Mouse (Mus musculus): ENCODE results near the gene Mta1. TPM values are rescaled to one million over a fixed set of nuclear protein-coding genes. Genes with fewer than 3 reads are reported as not detected.
A peak's percentile ranks its signal among the peaks of the same experiment; 100 is the strongest.

Mta1 gene
- polyA plus RNA-seq, 1 experiment from 2014 or later: 18.5 TPM

DNA sequence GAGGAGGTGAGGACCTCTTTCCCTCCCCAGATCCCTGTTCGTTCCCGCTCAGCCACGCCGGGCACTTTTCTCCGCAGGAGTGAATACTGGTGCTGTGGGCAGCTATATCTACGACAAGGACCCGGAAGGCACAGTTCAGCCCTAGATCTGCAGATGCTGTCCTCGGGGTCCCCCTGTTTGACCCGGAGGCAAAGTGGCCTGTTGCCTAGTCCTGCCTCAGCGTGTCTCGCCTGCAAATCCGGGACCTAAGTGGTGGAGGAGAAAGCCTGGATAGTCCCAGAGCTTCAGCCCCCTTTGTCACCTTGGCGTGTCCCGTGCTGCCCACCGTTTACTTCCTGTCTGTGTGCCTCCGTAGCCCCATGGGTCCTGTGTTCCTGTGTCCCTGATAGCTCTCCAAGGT lies 46.8 kb downstream of the Mta1 start:
- no peaks in the 10 kb centered on the region for H3K9me3 ChIP-seq

DNA sequence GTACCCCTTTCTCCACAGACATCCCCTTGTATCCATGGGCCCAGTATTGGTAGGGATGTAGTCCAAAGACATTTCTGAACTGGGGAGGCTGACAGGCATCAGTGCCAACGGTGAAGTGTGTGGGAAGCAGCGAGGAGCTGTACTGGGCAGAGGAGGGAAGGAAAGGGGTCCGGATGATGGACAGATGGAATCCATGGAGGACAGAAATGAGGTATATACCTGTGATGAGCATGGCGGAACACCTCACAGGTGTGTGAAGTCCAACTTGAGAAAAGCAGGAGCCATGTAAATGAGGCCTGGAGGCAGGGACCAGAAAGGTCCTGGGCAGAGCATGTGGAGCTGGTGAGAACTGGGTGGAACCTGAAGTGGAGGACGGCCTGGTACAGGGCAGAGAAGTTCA lies 47.5 kb downstream of the Mta1 start:
- 85% methylated on average over 5 of the region's 5 CpGs for WGBS
- Histone ChIP-seq H3K9ac (no peak overlapping the region), H3K27me3 (peaks cover 71% of the 10 kb centered on the region)

More for the DNA sequence above, 46.8 kb downstream of the Mta1 start:
- Histone ChIP-seq H3K27ac (no peak overlapping the region), H3K27me3 (peaks cover 69% of the 10 kb centered on the region), H3K9ac (no peak overlapping the region), H3K4me3 (no peak overlapping the region), H3K4me2 (replicated peaks) (no peak overlapping the region), H3K36me3 (no peaks in the 10 kb centered on the region), H3K4me1 (peaks cover 17% of the 10 kb centered on the region)
- 90% methylated on average over 16 of the region's 16 CpGs for WGBS
- ATAC-seq (ENCODE audit: insufficient number of reproducible peaks, insufficient read depth, low FRiP score, low TSS enrichment): no peak

DNA sequence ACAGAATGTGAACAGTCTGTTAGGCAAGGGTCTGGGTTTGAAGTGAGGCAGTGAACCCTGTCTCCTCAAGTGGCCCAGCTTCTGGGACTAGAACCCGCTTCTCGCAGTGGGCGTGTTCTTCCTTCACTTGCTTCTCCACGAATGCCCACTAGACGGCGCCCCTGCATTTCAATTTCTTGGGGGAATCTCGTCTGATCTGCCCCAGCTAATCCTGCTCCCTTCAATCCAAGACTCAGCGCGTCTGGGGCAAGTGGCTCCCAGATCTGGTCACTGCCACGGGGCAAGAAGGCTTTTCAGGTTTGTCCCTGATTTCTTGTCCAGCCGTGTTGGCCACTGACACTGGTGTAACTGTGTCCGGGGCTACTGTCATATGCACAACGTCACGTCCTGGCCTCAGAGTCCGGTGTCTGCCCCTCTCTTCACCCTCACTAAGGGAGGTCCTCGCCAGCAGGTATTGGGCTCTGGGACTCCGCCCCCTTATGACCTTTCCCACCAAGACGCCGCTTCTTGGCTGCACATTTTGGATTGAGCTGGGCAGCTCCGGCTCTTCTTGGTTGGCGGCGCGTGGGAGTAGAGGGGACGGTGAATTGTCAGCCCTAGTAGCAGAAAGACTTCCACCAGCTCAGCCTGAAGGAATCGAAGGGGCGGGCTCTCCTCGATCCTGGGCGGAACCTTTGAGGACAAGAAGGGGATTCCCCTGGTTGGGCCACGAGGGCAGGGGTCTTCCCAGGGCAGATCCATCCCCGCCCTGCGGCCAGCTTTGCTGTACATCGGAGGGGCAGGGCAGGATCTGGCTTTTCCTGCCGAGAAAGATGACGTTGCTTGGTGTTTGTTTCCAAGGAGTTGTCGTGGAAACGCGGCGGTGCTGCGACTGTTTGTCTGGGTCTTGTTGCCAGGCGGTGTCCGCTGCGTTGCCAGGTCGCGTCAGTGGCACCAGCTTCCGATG lies 48.3 kb downstream of the Mta1 start, which contains the start of gene Crip1:
Gene Crip1 (plus strand): TSS at position 205 of the 946 bp plus-strand sequence.
- Histone ChIP-seq H3K36me3 (no peaks in the 10 kb centered on the region), H3K4me1 (peaks cover 17% of the 10 kb centered on the region), H3K4me2 (replicated peaks) (peak within 1 kb of the TSS; percentile 43), H3K9ac (no peak within 1 kb of the TSS), H3K4me3 (0 out of 2 replicates have a peak within 1 kb of the TSS, but pooled peaks have one; percentile 8), H3K27me3 (peaks cover 70% of the 10 kb centered on the region), H3K9me3 (no peaks in the 10 kb centered on the region), H3K27ac (no peak within 1 kb of the TSS)
- no peak for ATAC-seq (ENCODE audit: insufficient number of reproducible peaks, insufficient read depth, low FRiP score, low TSS enrichment)
- 8% methylated on average over 45 of the region's 45 CpGs for WGBS

More for the DNA sequence above, 47.5 kb downstream of the Mta1 start:
- Histone ChIP-seq H3K9me3 (no peaks in the 10 kb centered on the region), H3K4me1 (peaks cover 17% of the 10 kb centered on the region), H3K27ac (no peak overlapping the region), H3K4me3 (no peak overlapping the region), H3K4me2 (replicated peaks) (no peak overlapping the region), H3K36me3 (no peaks in the 10 kb centered on the region)
- ATAC-seq (ENCODE audit: insufficient number of reproducible peaks, insufficient read depth, low FRiP score, low TSS enrichment): no peak

DNA sequence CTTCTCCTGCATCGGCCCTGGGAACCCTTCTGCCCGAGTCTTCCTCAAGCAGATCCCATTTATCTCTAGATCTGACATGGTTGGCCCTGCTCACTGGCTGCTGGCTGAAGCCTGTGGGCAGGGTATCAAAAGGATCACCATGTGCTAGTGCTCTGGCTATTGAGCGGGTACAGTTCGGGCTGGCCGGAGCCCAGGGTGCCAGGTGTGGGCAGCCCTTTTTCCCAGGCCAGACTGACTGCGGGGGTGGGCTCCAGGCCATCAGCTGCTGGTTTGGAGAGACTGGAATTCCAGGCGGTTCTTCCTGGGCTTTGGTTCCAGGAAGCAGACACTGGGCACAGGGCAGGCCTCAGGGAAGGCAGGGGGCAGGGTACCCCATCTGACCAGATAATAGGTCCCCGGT lies 49.4 kb downstream of the Mta1 start:
- H3K4me2 ChIP-seq (replicated peaks): no peak overlapping the region
- H3K27ac ChIP-seq: no peak overlapping the region
- no peak for ATAC-seq (ENCODE audit: insufficient number of reproducible peaks, insufficient read depth, low FRiP score, low TSS enrichment)
- H3K4me1 ChIP-seq: peaks cover 19% of the 10 kb centered on the region
- no peaks in the 10 kb centered on the region for H3K36me3 ChIP-seq
- 83% methylated on average over 8 of the region's 8 CpGs for WGBS
- no peak overlapping the region for H3K9ac ChIP-seq
- H3K27me3 ChIP-seq: peaks cover 69% of the 10 kb centered on the region
- no peaks in the 10 kb centered on the region for H3K9me3 ChIP-seq
- H3K4me3 ChIP-seq: no peak overlapping the region

DNA sequence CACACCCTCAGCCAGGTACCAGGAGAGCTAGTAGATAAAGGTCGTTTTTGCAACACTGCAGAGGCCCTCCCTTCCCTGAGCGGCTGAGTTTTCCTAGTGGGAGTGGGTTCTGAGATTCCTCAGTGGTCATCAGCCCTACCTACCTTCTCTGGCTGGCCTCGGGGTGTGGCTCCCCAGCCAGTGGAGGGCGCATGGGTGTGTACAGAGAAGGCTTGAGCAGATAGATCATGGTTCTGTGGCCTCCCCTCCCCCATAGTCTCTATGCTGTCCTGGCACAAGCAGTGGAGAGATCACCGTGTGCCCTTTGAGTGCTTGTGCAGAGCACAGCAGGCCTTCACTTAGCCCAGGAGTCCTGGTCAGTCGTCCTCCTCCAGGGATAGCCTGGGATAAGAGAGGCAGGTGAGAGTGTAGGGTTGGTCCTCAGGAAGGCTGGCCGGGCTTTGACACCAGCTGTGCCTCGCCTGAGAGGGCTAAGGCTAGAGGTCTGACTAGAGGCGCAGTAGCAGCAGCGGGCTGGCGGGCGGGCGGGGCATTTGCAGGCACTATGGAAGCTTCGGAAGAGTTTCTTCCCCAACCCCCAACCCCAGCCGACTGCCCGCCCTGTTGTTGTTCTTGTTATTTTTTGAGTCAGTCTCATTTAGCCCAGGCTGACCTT lies 50.4 kb downstream of the Mta1 start:
- 37% methylated on average over 16 of the region's 16 CpGs for WGBS
- Histone ChIP-seq H3K27ac (no peak overlapping the region), H3K27me3 (peaks cover 69% of the 10 kb centered on the region), H3K9ac (no peak overlapping the region), H3K9me3 (no peaks in the 10 kb centered on the region), H3K4me1 (peaks cover 15% of the 10 kb centered on the region; the same call in 1 of the 2 replicates), H3K36me3 (no peaks in the 10 kb centered on the region), H3K4me2 (replicated peaks) (no peak overlapping the region), H3K4me3 (no peak overlapping the region)
- no peak for ATAC-seq (ENCODE audit: insufficient number of reproducible peaks, insufficient read depth, low FRiP score, low TSS enrichment)

DNA sequence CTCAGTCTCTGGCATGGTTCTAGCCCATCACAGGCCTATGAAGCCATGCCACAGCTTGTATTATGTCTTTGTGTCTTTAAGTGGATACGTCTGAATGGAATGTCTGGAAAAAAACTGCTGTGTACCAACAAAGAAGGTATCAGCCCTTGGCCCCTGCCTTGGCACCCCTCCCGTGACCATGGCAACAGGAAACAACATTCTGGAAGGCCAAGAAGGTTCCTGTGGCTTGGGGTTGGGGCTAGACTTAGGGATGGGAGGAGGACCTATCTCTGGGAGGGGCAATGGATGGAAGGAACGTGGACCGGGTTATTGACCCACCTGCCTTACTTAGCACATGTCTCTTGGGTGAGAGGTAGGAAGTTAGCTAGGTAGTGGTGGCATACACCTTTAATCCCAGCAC lies 51.3 kb downstream of the Mta1 start:
- H3K9me3 ChIP-seq: no peaks in the 10 kb centered on the region
- no peak for ATAC-seq (ENCODE audit: insufficient number of reproducible peaks, insufficient read depth, low FRiP score, low TSS enrichment)
- no peak overlapping the region for H3K4me2 ChIP-seq (replicated peaks)
- no peak overlapping the region for H3K9ac ChIP-seq
- no peak overlapping the region for H3K27ac ChIP-seq
- no peak overlapping the region for H3K4me3 ChIP-seq
- no peaks in the 10 kb centered on the region for H3K36me3 ChIP-seq
- peaks cover 66% of the 10 kb centered on the region for H3K27me3 ChIP-seq
- peaks cover 15% of the 10 kb centered on the region; the same call in 1 of the 2 replicates for H3K4me1 ChIP-seq
- 74% methylated on average over 4 of the region's 4 CpGs for WGBS

DNA sequence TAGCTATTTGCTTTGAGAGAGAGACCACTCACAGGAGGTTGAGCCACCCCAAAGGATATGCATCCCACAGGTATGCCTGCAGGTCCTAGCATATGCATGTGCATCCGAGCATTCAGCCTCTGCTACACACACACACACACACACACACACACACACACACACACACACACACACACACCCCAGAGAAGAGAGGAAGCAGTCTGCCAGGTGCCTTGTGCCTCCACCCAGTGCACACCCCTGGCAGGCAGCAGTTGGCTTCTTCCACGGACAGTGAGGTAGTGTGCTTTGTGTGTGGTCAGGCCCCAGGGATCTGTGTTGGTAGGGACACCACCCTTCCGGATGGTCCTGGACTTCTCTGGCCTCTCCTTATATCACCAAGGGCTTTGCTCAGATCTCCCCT lies 51.8 kb downstream of the Mta1 start:
- no peak overlapping the region for H3K4me3 ChIP-seq
- no peaks in the 10 kb centered on the region for H3K9me3 ChIP-seq
- H3K4me1 ChIP-seq: peaks cover 19% of the 10 kb centered on the region
- no peak overlapping the region for H3K27ac ChIP-seq
- no peak for ATAC-seq (ENCODE audit: insufficient number of reproducible peaks, insufficient read depth, low FRiP score, low TSS enrichment)
- WGBS: 69% methylated on average over 3 of the region's 3 CpGs
- H3K9ac ChIP-seq: no peak overlapping the region
- H3K27me3 ChIP-seq: peaks cover 66% of the 10 kb centered on the region
- H3K4me2 ChIP-seq (replicated peaks): no peak overlapping the region
- H3K36me3 ChIP-seq: no peaks in the 10 kb centered on the region

DNA sequence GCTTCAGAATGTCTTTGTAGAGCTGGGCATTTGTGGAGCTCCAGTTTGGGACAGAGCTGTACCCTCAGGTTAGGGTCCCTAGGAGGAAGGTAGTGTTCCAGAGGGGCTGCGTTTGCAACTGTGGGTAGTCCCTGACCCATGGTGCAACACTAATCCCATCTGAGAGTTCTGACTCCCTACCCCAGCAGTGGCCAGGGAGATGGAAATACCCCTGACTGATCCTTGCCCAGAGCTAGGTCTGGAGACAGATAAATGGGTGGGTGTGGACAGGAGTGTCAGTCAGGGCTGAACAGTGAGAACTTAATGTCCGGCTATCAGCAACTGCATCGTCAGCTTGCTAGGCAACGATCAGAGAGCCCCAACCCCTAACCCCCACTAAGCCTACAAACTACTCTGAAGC lies 52.5 kb downstream of the Mta1 start:
- Histone ChIP-seq H3K4me1 (peaks cover 21% of the 10 kb centered on the region), H3K4me2 (replicated peaks) (no peak overlapping the region), H3K27me3 (peaks cover 66% of the 10 kb centered on the region), H3K9ac (no peak overlapping the region), H3K4me3 (no peak overlapping the region), H3K27ac (no peak overlapping the region), H3K36me3 (no peaks in the 10 kb centered on the region), H3K9me3 (no peaks in the 10 kb centered on the region)
- no peak for ATAC-seq (ENCODE audit: insufficient number of reproducible peaks, insufficient read depth, low FRiP score, low TSS enrichment)
- WGBS: 72% methylated on average over 4 of the region's 4 CpGs

DNA sequence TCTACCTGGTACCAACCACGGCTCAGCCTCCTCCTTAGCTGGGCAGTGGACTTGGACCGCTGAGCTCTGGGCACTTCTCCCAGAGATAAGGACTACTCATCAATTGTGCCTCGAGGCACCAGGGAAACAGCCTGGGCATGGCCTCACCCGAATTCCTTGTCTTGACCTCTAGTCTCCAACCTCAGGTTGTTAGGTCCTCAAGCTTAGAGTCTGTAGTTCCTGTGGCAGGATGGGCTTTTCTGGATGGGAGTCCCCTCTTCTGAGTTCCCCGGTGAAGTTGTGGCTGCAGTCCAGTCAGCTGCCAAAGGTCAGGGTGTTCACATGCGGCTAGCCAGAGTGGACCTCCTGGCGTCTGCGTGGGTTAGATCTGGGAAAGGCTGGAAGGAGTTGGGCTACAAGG lies 53.0 kb downstream of the Mta1 start:
- Histone ChIP-seq H3K9ac (no peak overlapping the region; the same call in 1 of the 2 replicates), H3K4me1 (peaks cover 21% of the 10 kb centered on the region), H3K4me3 (no peak overlapping the region), H3K4me2 (replicated peaks) (peak overlapping the region; percentile 83; the same call in 1 of the 2 replicates), H3K27ac (no peak overlapping the region), H3K36me3 (no peaks in the 10 kb centered on the region), H3K27me3 (peaks cover 63% of the 10 kb centered on the region), H3K9me3 (no peaks in the 10 kb centered on the region)
- whole genome bisulfite sequencing: 72% methylated on average over 8 of the region's 8 CpGs
- no peak for ATAC-seq (ENCODE audit: insufficient number of reproducible peaks, insufficient read depth, low FRiP score, low TSS enrichment)

DNA sequence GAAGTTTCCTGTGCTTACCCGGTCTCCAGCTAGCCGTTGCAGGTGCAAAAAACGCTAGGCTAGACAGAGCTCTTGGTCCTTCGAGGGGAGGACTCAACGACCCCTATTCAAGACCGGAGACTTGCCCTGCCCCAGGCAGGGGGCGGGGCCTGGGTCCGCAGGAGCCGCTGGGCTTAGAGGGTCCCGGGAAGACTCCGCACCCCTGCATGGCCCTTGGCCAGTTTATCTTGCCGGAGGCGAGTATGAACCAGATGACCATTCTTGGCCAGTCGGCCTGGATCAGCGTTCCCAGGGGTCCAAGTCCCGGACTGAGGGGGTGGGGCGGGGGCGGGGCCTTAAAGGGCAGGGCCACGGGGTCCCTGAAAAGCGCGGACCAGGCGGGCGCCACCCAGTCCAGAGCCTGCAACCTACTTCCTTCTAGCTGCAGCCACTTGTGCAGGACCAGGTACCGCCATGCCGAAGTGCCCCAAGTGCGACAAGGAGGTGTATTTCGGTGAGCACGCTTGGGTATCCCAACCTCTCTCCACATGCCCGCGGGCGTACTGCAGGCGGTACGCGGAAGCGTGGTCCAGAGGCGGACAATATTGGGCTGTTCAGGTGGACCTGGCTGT lies 53.7 kb downstream of the Mta1 start:
- no peak for ATAC-seq (ENCODE audit: insufficient number of reproducible peaks, insufficient read depth, low FRiP score, low TSS enrichment)
- H3K4me2 ChIP-seq (replicated peaks): peak overlapping the region; percentile 83
- peak overlapping the region; percentile 44 for H3K4me3 ChIP-seq
- peaks cover 18% of the 10 kb centered on the region for H3K4me1 ChIP-seq
- no peaks in the 10 kb centered on the region for H3K9me3 ChIP-seq
- WGBS: under 1% methylated on average over 36 of the region's 36 CpGs
- peak overlapping the region; percentile 52 for H3K9ac ChIP-seq
- peaks cover 56% of the 10 kb centered on the region for H3K27me3 ChIP-seq
- no peaks in the 10 kb centered on the region for H3K36me3 ChIP-seq
- no peak overlapping the region for H3K27ac ChIP-seq

DNA sequence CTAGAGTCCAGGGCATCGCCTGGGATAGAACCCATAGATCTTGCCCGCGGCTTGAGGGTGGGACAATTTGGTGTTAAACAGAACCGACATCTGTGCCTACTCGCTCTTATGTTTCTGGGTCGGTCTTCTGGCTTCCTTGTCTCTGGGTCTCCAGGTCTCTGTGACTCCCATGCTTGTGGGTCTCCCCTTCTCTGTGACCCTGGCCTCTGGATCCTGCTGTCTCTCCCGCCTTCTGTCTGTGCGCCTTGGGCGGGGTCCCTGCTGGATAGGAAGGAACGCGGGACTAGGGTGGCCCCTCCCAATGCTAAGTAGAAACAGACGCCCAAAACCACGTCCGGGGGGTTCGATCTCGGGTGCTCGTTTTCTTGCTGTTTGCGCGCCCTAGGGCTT lies 54.2 kb downstream of the Mta1 start:
- Histone ChIP-seq H3K4me1 (peaks cover 23% of the 10 kb centered on the region), H3K9ac (peak overlapping the region; percentile 52; the same call in 1 of the 2 replicates), H3K27ac (no peak overlapping the region), H3K27me3 (peaks cover 51% of the 10 kb centered on the region), H3K4me3 (peak overlapping the region; percentile 44), H3K9me3 (no peaks in the 10 kb centered on the region), H3K36me3 (no peaks in the 10 kb centered on the region), H3K4me2 (replicated peaks) (peak overlapping the region; percentile 83)
- ATAC-seq (ENCODE audit: insufficient number of reproducible peaks, insufficient read depth, low FRiP score, low TSS enrichment): no peak
- 15% methylated on average over 19 of the region's 19 CpGs for WGBS

Data from embryonic facial prominence, embryonic 12.5 days (tissue).